Mouse (Mus musculus) spleen, adult 2 months (tissue): ENCODE results near the gene Zbtb7b.

Experiments
- CTCF ChIP-seq: fragments of 200-500 bp; IDR thresholded peaks from 2 replicates; pipeline ENCODE4 v1.5.1; 2011; ENCODE audit warnings: mild to moderate bottlenecking, inconsistent platforms; ENCODE audit not compliant: insufficient read depth, insufficient read length, insufficient replicate concordance; ENCODE audit errors: extremely low read depth
- POLR2A ChIP-seq: fragments of 200-500 bp; IDR thresholded peaks from 2 replicates; pipeline ENCODE4 v1.6.1; 2011; ENCODE audit warnings: low read depth, low read length, inconsistent platforms

DNA sequence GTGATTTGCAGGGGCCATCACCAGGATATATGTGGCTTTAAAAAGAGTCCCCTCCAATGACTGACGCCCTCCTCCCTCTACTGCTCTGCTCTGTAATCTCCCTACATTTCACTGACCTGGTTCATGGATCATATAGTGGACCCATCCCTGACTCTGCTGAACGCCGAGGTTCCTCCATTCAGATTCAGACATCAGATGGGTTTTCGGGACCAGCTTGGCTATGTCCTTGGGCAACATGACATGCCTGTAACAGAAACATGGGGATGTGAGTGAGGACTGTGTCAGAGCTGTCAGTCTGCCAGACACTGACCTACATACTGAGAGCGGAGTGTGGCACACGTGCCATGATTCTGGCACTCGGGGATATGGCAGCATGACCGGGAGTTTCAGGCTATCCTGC is 21.6 kb upstream of the Zbtb7b start:
- TF ChIP-seq POLR2A (no peak), CTCF (no peak)
